Mouse (Mus musculus): ENCODE results near the gene Tcta. TPM values are rescaled to one million over a fixed set of nuclear protein-coding genes. Genes with fewer than 3 reads are reported as not detected.
"Not testable (repeated sequence)": the region's sequence is repeated elsewhere in the genome, so short reads cannot be mapped to it uniquely, and the experiment has no call there.

The Tcta gene
- polyA plus RNA-seq (2017; shearing (Covaris generic)), result 10 to 100 TPM in 2 of 3 experiments, 1 to 10 TPM in 1; 9.6 to 17.6 (median 14.8) TPM

GRCm38 (mm10) chr9:108305629-108306520 lies at the start of gene Tcta, which contains the start of gene Rhoa:
Tcta (minus strand) TSS chr9:108306160.
Rhoa (plus strand) TSS chr9:108306129.
- peak; percentile 96 for ATAC-seq

GRCm38 (mm10) chr9:108349727-108350126 lies 43.8 kb upstream of the Tcta start:
- no peak for ATAC-seq

- peak; percentile 10 for ATAC-seq
These were observed 42.3 kb upstream of the Tcta start for GRCm38 (mm10) chr9:108348290-108348680.

- peak; percentile 83 for ATAC-seq
These were observed 41.8 kb upstream of the Tcta start, which contains the start of gene Usp4 for GRCm38 (mm10) chr9:108347540-108348289. Usp4 (plus strand) TSS chr9:108347853.

- ATAC-seq, result no peak
These were observed 41.1 kb upstream of the Tcta start for GRCm38 (mm10) chr9:108347024-108347423.

GRCm38 (mm10) chr9:108344471-108344870 lies 38.5 kb upstream of the Tcta start:
- ATAC-seq, result no peak

GRCm38 (mm10) chr9:108343835-108344234 lies 37.9 kb upstream of the Tcta start:
- no peak for ATAC-seq

- no peak for ATAC-seq
These were observed 37.4 kb upstream of the Tcta start for GRCm38 (mm10) chr9:108343331-108343730.

GRCm38 (mm10) chr9:108342301-108342831 lies 36.4 kb upstream of the Tcta start:
- ATAC-seq, result no peak

GRCm38 (mm10) chr9:108341801-108342200 lies 35.8 kb upstream of the Tcta start:
- ATAC-seq, result no peak

GRCm38 (mm10) chr9:108341139-108341475 lies 35.1 kb upstream of the Tcta start:
- no peak for ATAC-seq

GRCm38 (mm10) chr9:108340258-108341138 lies 34.5 kb upstream of the Tcta start:
- no peak for ATAC-seq

GRCm38 (mm10) chr9:108339886-108340257 lies 33.9 kb upstream of the Tcta start:
- ATAC-seq, result no peak

- peak; percentile 91 for ATAC-seq
These were observed 33.2 kb upstream of the Tcta start, which contains the start of gene Gpx1 for GRCm38 (mm10) chr9:108338886-108339781. Gpx1 (plus strand) TSS chr9:108338903.

- no peak for ATAC-seq
These were observed 32.6 kb upstream of the Tcta start for GRCm38 (mm10) chr9:108338551-108338885.

- no peak for ATAC-seq
These were observed 32.0 kb upstream of the Tcta start for GRCm38 (mm10) chr9:108337848-108338550.

- no peak for ATAC-seq
These were observed 19.9 kb upstream of the Tcta start for GRCm38 (mm10) chr9:108325811-108326210.

GRCm38 (mm10) chr9:108324784-108325183 lies 18.8 kb upstream of the Tcta start:
- no peak for ATAC-seq

GRCm38 (mm10) chr9:108322054-108322453 lies 16.1 kb upstream of the Tcta start:
- not testable (repeated sequence) for ATAC-seq

GRCm38 (mm10) chr9:108318462-108318861 lies 12.5 kb upstream of the Tcta start:
- ATAC-seq, result peak; percentile 7

- no peak for ATAC-seq
These were observed 11.6 kb upstream of the Tcta start for GRCm38 (mm10) chr9:108317572-108317971.
